In the genomic region with DNA sequence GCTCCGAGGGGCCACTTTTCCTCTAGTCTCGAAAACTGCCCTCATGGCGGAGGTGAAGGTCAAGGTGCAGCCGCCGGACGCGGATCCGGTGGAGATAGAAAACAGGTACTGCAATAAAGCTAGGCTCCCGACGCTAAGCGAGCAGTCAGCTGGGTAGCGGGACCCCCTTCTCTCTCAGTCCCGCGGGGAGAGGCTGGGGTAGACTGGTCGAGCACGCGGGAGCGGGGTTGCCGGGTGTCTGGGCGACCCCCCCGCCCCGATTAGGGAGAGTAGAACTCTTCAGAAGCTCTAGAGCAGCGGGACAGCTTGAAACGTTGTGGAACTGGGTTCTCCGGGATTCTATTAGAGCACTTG, we compare ENCODE assay signal across 8 mouse cellular contexts. TPM values are rescaled to one million over a fixed set of nuclear protein-coding genes. Genes with fewer than 3 reads are reported as not detected.
A peak's percentile ranks its signal among the peaks of the same experiment; 100 is the strongest.
DNase-seq lines count a peak whose midpoint lies in the region; ATAC-seq and TF ChIP-seq lines count a peak whose summit lies in the region.

No protein-coding gene starts in this region.

- no peak for TF ChIP-seq CTCF in lung, embryonic 14.5 days (IDR thresholded peaks at IDR 0.05; ENCODE audit: low read depth)

- DNase-seq in lung, embryonic 14.5 days, result no peak
- DNase-seq in lung, postnatal 10 days, result no peak
- DNase-seq in limb, embryonic 11.5 days (ENCODE audit: low spot score), result no peak
- no peak for DNase-seq in adrenal gland, adult (ENCODE audit: inconsistent age in 2 of 2, low spot score in 1 of 2)
- DNase-seq in adrenal gland, adult 2 months, result no peak
- no peak for DNase-seq in thymus, adult 18-20 months

- H3K36me3 ChIP-seq in lung, embryonic 14.5 days (ENCODE audit: insufficient read depth), result peaks cover 13% of the 10 kb centered on the region; the same call in 1 of the 2 replicates
- H3K36me3 ChIP-seq in embryonic facial prominence, embryonic 15.5 days, result peaks cover 12% of the 10 kb centered on the region
- H3K36me3 ChIP-seq in limb, embryonic 11.5 days (ENCODE audit: control insufficient read depth, insufficient read depth, low read length), result peaks cover 6% of the 10 kb centered on the region
- H3K36me3 ChIP-seq in neural tube, embryonic 14.5 days (ENCODE audit: control insufficient read depth, insufficient read depth, low read length), result peaks cover under 1% of the 10 kb centered on the region; the same call in 1 of the 2 replicates

- peak overlapping the region; percentile 89; the same call in 1 of the 2 replicates for H3K27ac ChIP-seq in lung, embryonic 14.5 days (ENCODE audit: low read depth)
- peak overlapping the region; percentile 93 for H3K27ac ChIP-seq in embryonic facial prominence, embryonic 15.5 days (replicated peaks)
- peak overlapping the region; percentile 43; the same call in 1 of the 2 replicates for H3K27ac ChIP-seq in limb, embryonic 11.5 days (replicated peaks; ENCODE audit: low read depth, low read length)
- H3K27ac ChIP-seq in neural tube, embryonic 14.5 days (ENCODE audit: low read depth, low read length), result peak overlapping the region; percentile 96

- H3K9me3 ChIP-seq in lung, embryonic 14.5 days (ENCODE audit: low read depth, low read length), result no peaks in the 10 kb centered on the region
- H3K9me3 ChIP-seq in embryonic facial prominence, embryonic 15.5 days (replicated peaks), result no peaks in the 10 kb centered on the region
- H3K9me3 ChIP-seq in limb, embryonic 11.5 days (ENCODE audit: control insufficient read depth, low read length), result no peaks in the 10 kb centered on the region
- H3K9me3 ChIP-seq in neural tube, embryonic 14.5 days (ENCODE audit: control insufficient read depth, low read length), result no peaks in the 10 kb centered on the region

- WGBS in lung, embryonic 14.5 days, result 2% methylated on average over 25 of the region's 25 CpGs
- WGBS in embryonic facial prominence, embryonic 15.5 days, result under 1% methylated on average over 25 of the region's 25 CpGs
- WGBS in limb, embryonic 11.5 days, result 0% methylated on average over 25 of the region's 25 CpGs
- WGBS in neural tube, embryonic 14.5 days, result under 1% methylated on average over 25 of the region's 25 CpGs

- no peaks in the 10 kb centered on the region for H3K4me1 ChIP-seq in lung, embryonic 14.5 days (ENCODE audit: insufficient read depth)
- peaks cover 14% of the 10 kb centered on the region; the same call in 1 of the 2 replicates for H3K4me1 ChIP-seq in embryonic facial prominence, embryonic 15.5 days
- peaks cover 4% of the 10 kb centered on the region; the same call in 1 of the 2 replicates for H3K4me1 ChIP-seq in limb, embryonic 11.5 days (ENCODE audit: control insufficient read depth, insufficient read depth, low read length)
- peaks cover 8% of the 10 kb centered on the region; the same call in 1 of the 2 replicates for H3K4me1 ChIP-seq in neural tube, embryonic 14.5 days (ENCODE audit: control insufficient read depth, insufficient read depth, low read length)

- peak; percentile 45; the same call in 1 of the 2 replicates for ATAC-seq in lung, embryonic 14.5 days (ENCODE audit: insufficient read depth)
- 0 out of 2 replicates have a peak, but pooled peaks have one; percentile 12 for ATAC-seq in embryonic facial prominence, embryonic 15.5 days (ENCODE audit: insufficient number of reproducible peaks, low FRiP score, low TSS enrichment, low read depth)
- ATAC-seq in limb, embryonic 11.5 days (ENCODE audit: insufficient number of reproducible peaks, low FRiP score, low TSS enrichment, low read depth), result peak; percentile 22; the same call in 1 of the 2 replicates
- peak; percentile 62 for ATAC-seq in neural tube, embryonic 14.5 days (ENCODE audit: low read depth)

- H3K9ac ChIP-seq in lung, embryonic 14.5 days, result peak overlapping the region; percentile 94
- H3K9ac ChIP-seq in embryonic facial prominence, embryonic 15.5 days, result peak overlapping the region; percentile 86
- peak overlapping the region; percentile 83 for H3K9ac ChIP-seq in limb, embryonic 11.5 days (ENCODE audit: low read length)
- H3K9ac ChIP-seq in neural tube, embryonic 14.5 days (replicated peaks; ENCODE audit: low read depth, low read length), result peak overlapping the region; percentile 75

- H3K4me3 ChIP-seq in lung, embryonic 14.5 days (ENCODE audit: low read depth, low read length), result peak overlapping the region; percentile 99
- peak overlapping the region; percentile 72 for H3K4me3 ChIP-seq in embryonic facial prominence, embryonic 15.5 days (replicated peaks)
- peak overlapping the region; percentile 77 for H3K4me3 ChIP-seq in limb, embryonic 11.5 days (ENCODE audit: low read depth, low read length)
- H3K4me3 ChIP-seq in neural tube, embryonic 14.5 days (ENCODE audit: low read depth, low read length), result peak overlapping the region; percentile 81

- peaks cover 2% of the 10 kb centered on the region; the same call in 1 of the 2 replicates for H3K27me3 ChIP-seq in lung, embryonic 14.5 days (ENCODE audit: insufficient read depth, low read length)
- peaks cover 7% of the 10 kb centered on the region; the same call in 1 of the 2 replicates for H3K27me3 ChIP-seq in embryonic facial prominence, embryonic 15.5 days
- H3K27me3 ChIP-seq in limb, embryonic 11.5 days (ENCODE audit: control insufficient read depth, insufficient read depth, low read length), result no peaks in the 10 kb centered on the region
- H3K27me3 ChIP-seq in neural tube, embryonic 14.5 days (ENCODE audit: control insufficient read depth, insufficient read depth, low read length), result no peaks in the 10 kb centered on the region

- peak overlapping the region; percentile 87 for H3K4me2 ChIP-seq in lung, embryonic 14.5 days
- peak overlapping the region; percentile 90 for H3K4me2 ChIP-seq in embryonic facial prominence, embryonic 15.5 days (replicated peaks)
- peak overlapping the region; percentile 76 for H3K4me2 ChIP-seq in limb, embryonic 11.5 days (ENCODE audit: low read depth, severe bottlenecking)
- peak overlapping the region; percentile 49 for H3K4me2 ChIP-seq in neural tube, embryonic 14.5 days (ENCODE audit: low read depth, low read length)

RNA-seq across cellular contexts. Expression of a gene that starts 0.3 kb away (rescaled TPM):
- polyA plus RNA-seq in lung, embryonic 14.5 days (2014; fragmentation: Nextera tagmentation; extraction: Ambion mirVana), result 28.1 and 29.7 TPM in 2 replicates
- polyA plus RNA-seq in embryonic facial prominence, embryonic 15.5 days (2015; fragmentation: Nextera tagmentation; extraction: Ambion mirVana), result 22.6 and 26.0 TPM in 2 replicates
- 32.2 and 33.9 TPM in 2 replicates for polyA plus RNA-seq in limb, embryonic 11.5 days (2014; fragmentation: Nextera tagmentation; extraction: Ambion mirVana)
- 26.4 and 33.3 TPM in 2 replicates for polyA plus RNA-seq in neural tube, embryonic 14.5 days (2014; fragmentation: Nextera tagmentation; extraction: Ambion mirVana)
- total RNA-seq in adrenal gland, adult 2 months (2021), result 10 to 100 TPM; 16.1 to 18.8 TPM
- polyA plus RNA-seq in adrenal gland, adult 2 months (2012; rRNA removed), result 2.3 and 3.4 TPM in 2 replicates

RNA-seq across cellular contexts. Expression of a gene that starts 0.6 kb away (rescaled TPM):
- 0.67 and 2.0 TPM in 2 replicates for polyA plus RNA-seq in lung, embryonic 14.5 days (2014; fragmentation: Nextera tagmentation; extraction: Ambion mirVana)
- 1.4 and 3.8 TPM in 2 replicates for polyA plus RNA-seq in embryonic facial prominence, embryonic 15.5 days (2015; fragmentation: Nextera tagmentation; extraction: Ambion mirVana)
- 1.0 and 2.7 TPM in 2 replicates for polyA plus RNA-seq in limb, embryonic 11.5 days (2014; fragmentation: Nextera tagmentation; extraction: Ambion mirVana)
- polyA plus RNA-seq in neural tube, embryonic 14.5 days (2014; fragmentation: Nextera tagmentation; extraction: Ambion mirVana), result 18.7 and 23.9 TPM in 2 replicates
- 1 to 10 TPM; 4.2 to 4.8 TPM for total RNA-seq in adrenal gland, adult 2 months (2021)
- 0.54 and 0.61 TPM in 2 replicates for polyA plus RNA-seq in adrenal gland, adult 2 months (2012; rRNA removed)

RNA-seq across cellular contexts. Expression of a gene that starts 22.9 kb away (rescaled TPM):
- polyA plus RNA-seq in lung, embryonic 14.5 days (2014; fragmentation: Nextera tagmentation; extraction: Ambion mirVana), result 60.4 and 64.1 TPM in 2 replicates
- polyA plus RNA-seq in embryonic facial prominence, embryonic 15.5 days (2015; fragmentation: Nextera tagmentation; extraction: Ambion mirVana), result 61.3 and 64.4 TPM in 2 replicates
- 70.1 and 71.0 TPM in 2 replicates for polyA plus RNA-seq in limb, embryonic 11.5 days (2014; fragmentation: Nextera tagmentation; extraction: Ambion mirVana)
- polyA plus RNA-seq in neural tube, embryonic 14.5 days (2014; fragmentation: Nextera tagmentation; extraction: Ambion mirVana), result 56.0 and 58.9 TPM in 2 replicates
- 10 to 100 TPM; 24.7 to 30.1 TPM for total RNA-seq in adrenal gland, adult 2 months (2021)
- polyA plus RNA-seq in adrenal gland, adult 2 months (2012; rRNA removed), result 6.5 and 7.3 TPM in 2 replicates

RNA-seq across cellular contexts. Expression of a gene that starts 28.2 kb away (rescaled TPM):
- 89.1 and 93.1 TPM in 2 replicates for polyA plus RNA-seq in lung, embryonic 14.5 days (2014; fragmentation: Nextera tagmentation; extraction: Ambion mirVana)
- polyA plus RNA-seq in embryonic facial prominence, embryonic 15.5 days (2015; fragmentation: Nextera tagmentation; extraction: Ambion mirVana), result 81.7 and 83.2 TPM in 2 replicates
- polyA plus RNA-seq in limb, embryonic 11.5 days (2014; fragmentation: Nextera tagmentation; extraction: Ambion mirVana), result 103 and 104 TPM in 2 replicates
- polyA plus RNA-seq in neural tube, embryonic 14.5 days (2014; fragmentation: Nextera tagmentation; extraction: Ambion mirVana), result 55.6 and 69.7 TPM in 2 replicates
- total RNA-seq in adrenal gland, adult 2 months (2021), result 10 to 100 TPM; 83.1 to 89.3 TPM
- polyA plus RNA-seq in adrenal gland, adult 2 months (2012; rRNA removed), result 24.0 and 34.9 TPM in 2 replicates

Comparison
In these comparisons a context has a peak if more than half of its experiments do, and no peak if none do; other contexts are left out.
1. ATAC-seq: peak in every context shown above with its lines; median percentile 62 in neural tube, embryonic 14.5 days; 45 in lung, embryonic 14.5 days; 22 in limb, embryonic 11.5 days; 12 in embryonic facial prominence, embryonic 15.5 days.
2. H3K27ac ChIP-seq: peak in every context shown above with its lines; median percentile 96 in neural tube, embryonic 14.5 days; 93 in embryonic facial prominence, embryonic 15.5 days; 89 in lung, embryonic 14.5 days; 43 in limb, embryonic 11.5 days.